Mouse (Mus musculus): Measurements from ENCODE around the gene Lats1.
"Not testable (repeated sequence)": the region's sequence is repeated elsewhere in the genome, so short reads cannot be mapped to it uniquely, and the experiment has no call there.

Gene Lats1

GRCm38 (mm10) chr10:7725751-7726500 is 44.9 kb downstream of the Lats1 start, which contains the start of gene Katna1:
Katna1 (plus strand) TSS chr10:7726000.
- in situ Hi-C loops (cut with MboI; ENCODE audit: unreplicated experiment in 2 of 2), result no loop called here

GRCm38 (mm10) chr10:7726501-7726812 is 45.4 kb downstream of the Lats1 start:
- in situ Hi-C loops (cut with MboI; ENCODE audit: unreplicated experiment in 2 of 2), result no loop called here

DNA sequence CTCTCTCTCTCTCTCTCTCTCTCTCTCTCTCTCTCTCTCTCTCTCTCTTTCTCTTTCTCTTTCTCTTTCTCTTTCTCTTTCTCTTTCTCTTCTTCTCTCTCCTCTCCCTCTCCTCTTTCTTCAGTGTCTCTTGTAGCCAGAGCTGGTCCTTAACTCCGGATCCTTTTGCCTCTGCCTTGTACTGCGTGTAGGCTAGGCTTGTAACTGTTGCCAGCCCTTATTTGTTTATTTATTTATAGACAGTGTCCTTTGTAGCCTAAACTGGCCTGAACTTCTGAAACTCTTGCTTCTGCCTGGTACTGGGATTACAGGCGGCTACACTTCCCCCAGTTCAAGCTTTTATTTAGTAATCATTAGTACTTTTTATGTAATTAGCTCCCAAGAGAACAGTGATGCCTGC is 46.0 kb downstream of the Lats1 start:
- in situ Hi-C loops (cut with MboI; ENCODE audit: unreplicated experiment in 2 of 2), result no loop called here

DNA sequence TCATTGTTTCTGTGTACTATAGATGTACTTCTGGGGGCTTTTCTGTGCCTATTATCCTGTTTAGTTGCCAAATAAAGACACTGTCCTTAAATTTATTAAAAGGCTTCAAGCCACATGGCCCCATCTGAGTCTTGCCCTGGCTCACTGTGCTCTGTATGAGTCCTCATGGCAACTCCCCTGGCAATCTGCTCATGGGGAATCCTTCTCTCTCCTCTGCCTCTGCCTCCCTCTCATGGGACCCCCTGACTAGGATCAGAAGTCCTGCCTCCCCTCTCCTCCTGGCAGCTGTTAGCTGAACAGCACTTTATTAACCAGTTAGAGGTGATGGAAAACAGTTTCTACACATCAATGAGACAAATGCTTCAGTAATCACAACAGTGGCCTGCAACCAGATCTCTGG is 50.6 kb downstream of the Lats1 start:
- in situ Hi-C loops (cut with MboI; ENCODE audit: unreplicated experiment in 2 of 2), result no loop called here

- in situ Hi-C loops (cut with MboI; ENCODE audit: unreplicated experiment in 2 of 2), result no loop called here
Observed at GRCm38 (mm10) chr10:7737122-7737521, 56.1 kb downstream of the Lats1 start.

DNA sequence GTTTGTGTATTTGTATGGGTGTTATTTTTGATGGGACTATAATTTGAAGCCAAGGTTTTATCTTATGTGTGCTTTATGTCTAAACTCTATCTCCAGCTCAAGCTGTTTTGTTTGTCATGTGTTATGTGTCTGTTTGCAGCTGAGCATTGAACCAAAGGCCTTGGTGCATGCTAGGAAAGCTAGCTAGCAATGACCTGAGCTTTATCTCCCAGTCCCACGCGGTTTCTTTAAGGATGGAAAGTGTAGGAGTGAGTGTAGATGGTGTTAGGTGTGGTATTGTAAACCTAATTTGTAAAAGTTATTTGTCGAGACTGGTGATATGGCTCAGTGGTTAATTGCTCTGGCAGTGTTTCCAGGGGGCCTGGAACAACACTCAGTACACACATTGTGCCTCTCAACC is 56.9 kb downstream of the Lats1 start:
- in situ Hi-C loops (cut with MboI; ENCODE audit: unreplicated experiment in 2 of 2), result no loop called here

DNA sequence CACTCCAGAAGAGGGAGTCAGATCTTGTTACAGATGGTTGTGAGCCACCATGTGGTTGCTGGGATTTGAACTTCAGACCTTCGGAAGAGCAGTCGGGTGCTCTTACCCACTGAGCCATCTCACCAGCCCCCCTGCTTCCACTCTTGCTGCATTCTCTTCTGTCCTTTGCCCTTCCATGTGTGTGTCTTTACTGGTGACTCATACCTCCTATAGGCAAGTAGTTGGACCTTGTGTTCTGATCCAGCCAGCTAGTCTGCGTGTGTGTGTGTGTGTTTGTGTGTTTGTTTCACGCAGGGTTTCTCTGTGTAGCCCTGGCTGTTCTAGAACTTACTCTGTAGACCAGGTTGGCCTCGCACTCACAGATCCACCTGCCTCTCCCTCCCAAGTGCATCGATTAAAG is 64.5 kb downstream of the Lats1 start:
- in situ Hi-C loops (cut with MboI; ENCODE audit: unreplicated experiment in 2 of 2), result not testable (repeated sequence)

- in situ Hi-C loops (cut with MboI; ENCODE audit: unreplicated experiment in 2 of 2), result no loop called here
Observed at GRCm38 (mm10) chr10:7748752-7749151, 67.7 kb downstream of the Lats1 start.

DNA sequence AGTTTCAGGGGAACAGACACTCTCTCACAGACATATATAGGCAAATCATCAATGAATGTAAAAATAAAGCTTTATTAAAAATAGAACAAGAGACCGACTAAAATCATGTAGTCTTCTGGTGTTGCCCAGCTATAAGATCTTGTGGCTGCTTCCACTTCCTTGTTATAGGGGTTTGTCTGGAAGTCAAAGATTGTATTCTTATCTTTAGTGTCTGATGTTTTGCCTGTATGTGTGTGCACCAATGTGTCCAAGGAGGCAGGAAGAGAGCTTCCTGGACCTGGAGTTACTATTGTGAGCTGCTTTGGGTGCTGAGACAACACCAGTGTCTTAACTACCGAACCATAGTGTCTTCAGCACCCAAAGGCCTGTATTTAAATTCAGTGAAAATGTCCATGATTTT is 76.5 kb downstream of the Lats1 start:
- in situ Hi-C loops (cut with MboI; ENCODE audit: unreplicated experiment in 2 of 2), result no loop called here
